ENCODE assay signal across 9 mouse cellular contexts in the genomic region with DNA sequence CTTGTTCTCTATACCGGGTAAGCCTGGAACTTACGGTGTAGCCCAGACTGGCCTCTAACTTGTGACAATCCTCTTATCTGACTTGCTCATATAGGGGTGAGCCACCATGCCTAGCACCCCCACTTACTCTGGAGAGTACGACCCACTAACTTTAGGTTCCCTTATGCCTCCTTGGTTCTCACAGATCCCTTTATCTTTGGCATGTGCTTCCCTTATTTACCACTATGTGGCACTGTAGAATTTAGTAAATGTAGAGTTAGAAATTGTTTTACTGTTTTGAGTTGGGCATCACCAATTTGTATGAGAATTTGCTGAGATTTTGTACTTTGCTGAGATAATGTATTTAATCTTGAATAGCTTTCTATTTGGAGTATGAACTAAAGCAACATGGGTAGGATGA. TPM values are rescaled to one million over a fixed set of nuclear protein-coding genes. Genes with fewer than 3 reads are reported as not detected.
DNase-seq lines count a peak whose midpoint lies in the region; ATAC-seq and TF ChIP-seq lines count a peak whose summit lies in the region.
"Had no signal": no experiment of that assay in that cellular context is flagged by ENCODE, and none has a peak within 500 bp of the region (broad histone marks: within the 10 kb centered on the region; RNA-seq: fewer than 3 reads in every experiment).

No protein-coding gene starts in this region.

- H3K36me3 ChIP-seq in kidney, embryonic 15.5 days, result peaks cover 68% of the 10 kb centered on the region
- H3K36me3 ChIP-seq in C2C12 (ENCODE audit: control insufficient read depth, insufficient read depth) (peaks cover 41% of the 10 kb centered on the region), MEL (ENCODE audit: control insufficient read depth in 1 of 2, insufficient read depth in 2 of 2, low read length in 2 of 2) (peaks cover 0 to 21% of the 10 kb centered on the region in 2 experiments; a peak in 2 of 4 replicates)
- H3K36me3 ChIP-seq in forebrain, embryonic 10.5 days (replicated peaks), result peaks cover 78% of the 10 kb centered on the region

- H3K79me2 ChIP-seq in C2C12 (ENCODE audit: control insufficient read depth, insufficient read depth) (no peaks in the 10 kb centered on the region), MEL (ENCODE audit: control insufficient read depth, insufficient read depth, low read length, poor library complexity) (no peaks in the 10 kb centered on the region)

- TF ChIP-seq POLR2A in MEL (IDR thresholded peaks at IDR 0.05; ENCODE audit: control insufficient read depth in 1 of 2, insufficient read depth in 1 of 2, low read depth in 1 of 2, low read length in 2 of 2, poor library complexity in 1 of 2), result no peak

- no peaks in the 10 kb centered on the region for H3K4me1 ChIP-seq in kidney, embryonic 15.5 days
- H3K4me1 ChIP-seq in MEL (ENCODE audit: control insufficient read depth in 1 of 2, insufficient read depth in 2 of 2, low read length in 2 of 2), result no peaks in the 10 kb centered on the region
- no peaks in the 10 kb centered on the region for H3K4me1 ChIP-seq in forebrain, embryonic 10.5 days

- peak; percentile 84 for TF ChIP-seq RAD21 in MEL (IDR thresholded peaks at IDR 0.05; ENCODE audit: low read depth, low read length)

- no peaks in the 10 kb centered on the region for H3K27me3 ChIP-seq in kidney, embryonic 15.5 days
- no peaks in the 10 kb centered on the region for H3K27me3 ChIP-seq in C2C12 (ENCODE audit: control insufficient read depth, insufficient read depth, insufficient read length)
- no peaks in the 10 kb centered on the region for H3K27me3 ChIP-seq in MEL (ENCODE audit: control insufficient read depth in 1 of 2, insufficient read depth in 2 of 2, low read length in 2 of 2)
- no peaks in the 10 kb centered on the region for H3K27me3 ChIP-seq in forebrain, embryonic 10.5 days (ENCODE audit: poor library complexity, severe bottlenecking)
- H3K27me3 ChIP-seq: liver, embryonic 13.5 days had no signal

- ATAC-seq in kidney, embryonic 15.5 days (replicated peaks; ENCODE audit: low FRiP score), result no peak
- ATAC-seq in erythroid progenitor cell, adult 5-6 weeks (replicated peaks; ENCODE audit: low FRiP score, poor library complexity, severe bottlenecking), result peak; percentile 68

- no peak overlapping the region for H3K27ac ChIP-seq in kidney, embryonic 15.5 days
- no peak overlapping the region for H3K27ac ChIP-seq in MEL (ENCODE audit: control insufficient read depth, low read depth, low read length)
- H3K27ac ChIP-seq in forebrain, embryonic 10.5 days, result no peak overlapping the region
- H3K27ac ChIP-seq: liver, embryonic 13.5 days had no signal

- 77% methylated on average over 3 of the region's 3 CpGs for WGBS in kidney, embryonic 15.5 days
- 82% methylated on average over 3 of the region's 3 CpGs for WGBS in forebrain, embryonic 10.5 days

- no peak overlapping the region for H3ac ChIP-seq in C2C12 (ENCODE audit: control insufficient read depth, insufficient read length, low read depth)

- H3K4me3 ChIP-seq in kidney, embryonic 15.5 days (replicated peaks), result no peak overlapping the region
- no peak overlapping the region for H3K4me3 ChIP-seq in C2C12 (ENCODE audit: insufficient read depth, poor library complexity, severe bottlenecking)
- H3K4me3 ChIP-seq in MEL (ENCODE audit: control insufficient read depth in 1 of 2, insufficient read depth in 1 of 2, low read depth in 2 of 2, low read length in 2 of 2), result no peak overlapping the region
- H3K4me3 ChIP-seq in forebrain, embryonic 10.5 days, result no peak overlapping the region
- H3K4me3 ChIP-seq: liver, embryonic 13.5 days had no signal

- H3K79me3 ChIP-seq in C2C12 (ENCODE audit: low read depth), result no peaks in the 10 kb centered on the region

- no peaks in the 10 kb centered on the region for H3K9me3 ChIP-seq in kidney, embryonic 15.5 days (replicated peaks)
- no peaks in the 10 kb centered on the region for H3K9me3 ChIP-seq in MEL (replicated peaks; ENCODE audit: insufficient read depth, low read length)
- H3K9me3 ChIP-seq in forebrain, embryonic 10.5 days, result no peaks in the 10 kb centered on the region
- H3K9me3 ChIP-seq: liver, embryonic 13.5 days had no signal

- peak; percentile 2 for TF ChIP-seq CTCF in C2C12 (IDR thresholded peaks at IDR 0.05; ENCODE audit: control insufficient read depth, insufficient read depth, insufficient read length)
- peak in 2 of 3 experiments; percentile 78 to 93; a peak in 4 of 6 replicates for TF ChIP-seq CTCF in MEL (IDR thresholded peaks at IDR 0.05 in 2 of 3, conservative IDR thresholded peaks at IDR 0.05 in 1 of 3; ENCODE audit: control insufficient read depth in 1 of 3, insufficient read depth in 1 of 3, low read depth in 2 of 3, low read length in 3 of 3, poor library complexity in 1 of 3, severe bottlenecking in 1 of 3)

- no peak for TF ChIP-seq EP300 in MEL (IDR thresholded peaks at IDR 0.05; ENCODE audit: low read depth in 1 of 2, low read length in 2 of 2)

- no peak overlapping the region for H3K9ac ChIP-seq in kidney, embryonic 15.5 days
- no peak overlapping the region for H3K9ac ChIP-seq in MEL (ENCODE audit: control insufficient read depth, low read depth, low read length, poor library complexity, severe bottlenecking)
- H3K9ac ChIP-seq: liver, embryonic 13.5 days had no signal

- H3K4me2 ChIP-seq in kidney, embryonic 15.5 days, result no peak overlapping the region
- H3K4me2 ChIP-seq: liver, embryonic 13.5 days had no signal

- peak; percentile 67 for DNase-seq in kidney, adult 9 months
- DNase-seq in MEL (ENCODE audit: low read depth, low spot score), result peak; percentile 80
- no peak for DNase-seq in right cerebral cortex, postnatal 14 days
- DNase-seq in forebrain, embryonic 10.5 days (ENCODE audit: extremely low spot score, low spot score), result no peak
- DNase-seq in yolk sac, embryonic 10.5 days (ENCODE audit: low spot score), result no peak
- DNase-seq: liver, embryonic 13.5 days had no signal

TF ChIP-seq in C2C12, 6 proteins besides CTCF, POLR2A, EP300 and RAD21 (continues in another document):
- TF ChIP-seq MAX (IDR thresholded peaks at IDR 0.05) (no peak), MYOD1 (IDR thresholded peaks at IDR 0.05; ENCODE audit: control insufficient read depth, insufficient read length, low read depth) (no peak), USF1 (IDR thresholded peaks at IDR 0.05; ENCODE audit: low read depth) (no peak), CEBPB (IDR thresholded peaks at IDR 0.05; ENCODE audit: low read depth) (no peak), FOSL1 (IDR thresholded peaks at IDR 0.05; ENCODE audit: insufficient read depth, low read length, poor library complexity, severe bottlenecking) (no peak)

TF ChIP-seq in MEL, 35 proteins besides CTCF, POLR2A, EP300 and RAD21 (continues in another document):
- TF ChIP-seq CHD1 (IDR thresholded peaks at IDR 0.05; ENCODE audit: low read depth, low read length) (no peak), UBTF (IDR thresholded peaks at IDR 0.05; ENCODE audit: borderline replicate concordance, insufficient read depth, low read depth, low read length) (no peak), USF2 (IDR thresholded peaks at IDR 0.05; ENCODE audit: borderline replicate concordance in 1 of 2, insufficient read depth in 1 of 2, low read depth in 1 of 2, low read length in 2 of 2) (no peak), KAT2A (conservative IDR thresholded peaks at IDR 0.05; ENCODE audit: low read depth, low read length) (no peak), MAX (IDR thresholded peaks at IDR 0.05; ENCODE audit: low read length) (0 out of 2 replicates have a peak, but pooled peaks have one; percentile 23)

RNA-seq across cellular contexts. Expression of a gene that starts 20.6 kb away (rescaled TPM):
- polyA plus RNA-seq in kidney, embryonic 15.5 days (2015; fragmentation: Nextera tagmentation; extraction: Ambion mirVana), result 23.5 and 24.4 TPM in 2 replicates
- 2.9 TPM for polyA plus RNA-seq in C2C12 (2012; fragmentation: generic; extraction: Trizol)
- total RNA-seq in MEL (2012; rRNA removed), result 4.1 and 5.2 TPM in 2 replicates
- 1 to 10 TPM in 1 of 2 experiments, not detected in 1; 6.8 TPM for polyA plus RNA-seq in MEL (2012; ENCODE audit: insufficient read depth in 1 of 2, insufficient read length in 2 of 2, low read depth in 1 of 2, low replicate concordance in 2 of 2, missing spikeins in 1 of 2)
- total RNA-seq in erythroid progenitor cell, adult 5-6 weeks (2015; ENCODE audit: low replicate concordance), result 7.9 and 18.0 TPM in 2 replicates
- total RNA-seq in erythroid progenitor cell, adult 5-6 weeks (2017; ENCODE audit: low replicate concordance), result 4.7 and 6.4 TPM in 2 replicates
- 15.6 and 16.7 TPM in 2 replicates for polyA plus RNA-seq in forebrain, embryonic 10.5 days (2016; fragmentation: Nextera tagmentation; extraction: Ambion mirVana)

RNA-seq across cellular contexts. Expression of a gene that starts 20.7 kb away (rescaled TPM):
- polyA plus RNA-seq in kidney, embryonic 15.5 days (2015; fragmentation: Nextera tagmentation; extraction: Ambion mirVana), result 17.5 and 18.2 TPM in 2 replicates
- polyA plus RNA-seq in C2C12 (2012; fragmentation: generic; extraction: Trizol) (7.5 TPM), MEL (2012; ENCODE audit: insufficient read depth in 1 of 2, insufficient read length in 2 of 2, low read depth in 1 of 2, low replicate concordance in 2 of 2, missing spikeins in 1 of 2) (10 to 100 TPM in 1 of 2 experiments, not detected in 1; 19.0 TPM)
- 11.6 and 13.6 TPM in 2 replicates for total RNA-seq in MEL (2012; rRNA removed)
- 49.9 and 53.7 TPM in 2 replicates for total RNA-seq in erythroid progenitor cell, adult 5-6 weeks (2015; ENCODE audit: low replicate concordance)
- 91.4 and 96.3 TPM in 2 replicates for total RNA-seq in erythroid progenitor cell, adult 5-6 weeks (2017; ENCODE audit: low replicate concordance)
- polyA plus RNA-seq in forebrain, embryonic 10.5 days (2016; fragmentation: Nextera tagmentation; extraction: Ambion mirVana), result 18.3 and 18.5 TPM in 2 replicates

RNA-seq across cellular contexts. Expression of a gene that starts 48.5 kb away (rescaled TPM):
- polyA plus RNA-seq in kidney, embryonic 15.5 days (2015; fragmentation: Nextera tagmentation; extraction: Ambion mirVana), result 50.6 and 51.4 TPM in 2 replicates
- polyA plus RNA-seq in C2C12 (2012; fragmentation: generic; extraction: Trizol), result 42.2 TPM
- total RNA-seq in MEL (2012; rRNA removed), result 165 and 178 TPM in 2 replicates
- polyA plus RNA-seq in MEL (2012; ENCODE audit: insufficient read depth in 1 of 2, insufficient read length in 2 of 2, low read depth in 1 of 2, low replicate concordance in 2 of 2, missing spikeins in 1 of 2), result 100 to 1,000 TPM; 123 to 129 TPM
- 4.7 and 11.7 TPM in 2 replicates for total RNA-seq in erythroid progenitor cell, adult 5-6 weeks (2015; ENCODE audit: low replicate concordance)
- total RNA-seq in erythroid progenitor cell, adult 5-6 weeks (2017; ENCODE audit: low replicate concordance), result 8.1 and 11.7 TPM in 2 replicates
- polyA plus RNA-seq in forebrain, embryonic 10.5 days (2016; fragmentation: Nextera tagmentation; extraction: Ambion mirVana), result 63.0 and 66.1 TPM in 2 replicates

RNA-seq across cellular contexts. Expression of a gene that starts 49.5 kb away (rescaled TPM):
- 6.1 and 7.3 TPM in 2 replicates for polyA plus RNA-seq in kidney, embryonic 15.5 days (2015; fragmentation: Nextera tagmentation; extraction: Ambion mirVana)
- polyA plus RNA-seq in C2C12 (2012; fragmentation: generic; extraction: Trizol) (7.8 TPM), MEL (2012; ENCODE audit: insufficient read depth in 1 of 2, insufficient read length in 2 of 2, low read depth in 1 of 2, low replicate concordance in 2 of 2, missing spikeins in 1 of 2) (10 to 100 TPM in 1 of 2 experiments, not detected in 1; 15.1 TPM)
- total RNA-seq in MEL (2012; rRNA removed), result 7.2 and 8.0 TPM in 2 replicates
- 0.84 and 1.1 TPM in 2 replicates for total RNA-seq in erythroid progenitor cell, adult 5-6 weeks (2015; ENCODE audit: low replicate concordance)
- 0.13 and 0.76 TPM in 2 replicates for total RNA-seq in erythroid progenitor cell, adult 5-6 weeks (2017; ENCODE audit: low replicate concordance)
- 6.5 and 6.8 TPM in 2 replicates for polyA plus RNA-seq in forebrain, embryonic 10.5 days (2016; fragmentation: Nextera tagmentation; extraction: Ambion mirVana)

Comparison
In these comparisons a context has a peak if more than half of its experiments do, and no peak if none do; other contexts are left out.
1. DNase-seq: peak in kidney, adult 9 months (single experiment) and MEL (single experiment); none in right cerebral cortex, postnatal 14 days (single experiment), forebrain, embryonic 10.5 days (single experiment) and yolk sac, embryonic 10.5 days (single experiment).